18 mouse cellular contexts compared by ENCODE assay signal in genomic region chr7:134581746-134582145, GRCm38 (mm10).
"Had no signal": no experiment of that assay in that cellular context is flagged by ENCODE, and none has a peak within 500 bp of the region (broad histone marks: within the 10 kb centered on the region; RNA-seq: fewer than 3 reads in every experiment).

No protein-coding gene starts in this region.

- DNase-seq: gastrocnemius, adult 2 months; gastrocnemius, postnatal 10 days; gastrocnemius, postnatal 25 days; heart, adult 2 months; heart, postnatal 10 days; heart, postnatal 4 days; kidney, adult 18-20 months; kidney, adult 8-10 months; kidney, postnatal 10 days; kidney, postnatal 25 days; kidney, postnatal 4 days; liver; liver, embryonic 13.5 days; liver, postnatal 0 days had no signal

- ATAC-seq: hindbrain, embryonic 16.5 days; inflammation-experienced regulatory T-cells, adult 6 months; intestine, embryonic 15.5 days; intestine, postnatal 0 days; liver, postnatal 0 days had no signal
